Mouse (Mus musculus) intestine, postnatal 0 days (tissue): ENCODE results near the gene Nox4. TPM values are rescaled to one million over a fixed set of nuclear protein-coding genes. Genes with fewer than 3 reads are reported as not detected.
A peak's percentile ranks its signal among the peaks of the same experiment; 100 is the strongest.

ENCODE experiments used
- ATAC-seq: fragments of 200-750 bp; cut with Nextera tagmentation; 2 replicates; pipeline ENCODE4 v1.8.0; 2017; ENCODE audit warnings: mild to moderate bottlenecking, moderate TSS enrichment, moderate library complexity
- H3K27ac ChIP-seq: fragments of 300-500 bp; sonication (generic); 2 replicates; pipeline ENCODE4 v1.5.1; 2014; ENCODE audit warnings: mild to moderate bottlenecking, low read depth, low read length, moderate library complexity
- H3K27me3 ChIP-seq: fragments of 300-500 bp; sonication (generic); replicated peaks from 2 replicates; pipeline ENCODE4 v1.6.1; 2014; ENCODE audit warnings: low read length, mixed read lengths; ENCODE audit not compliant: control insufficient read depth, insufficient read depth
- H3K36me3 ChIP-seq: fragments of 300-500 bp; sonication (generic); 2 replicates; pipeline ENCODE4 v1.6.1; 2014; ENCODE audit warnings: mild to moderate bottlenecking, moderate library complexity; ENCODE audit not compliant: control insufficient read depth, insufficient read depth
- H3K4me1 ChIP-seq: fragments of 300-500 bp; sonication (generic); replicated peaks from 2 replicates; pipeline ENCODE4 v1.6.1; 2014; ENCODE audit warnings: antibody characterized with exemption, low read length, mixed read lengths; ENCODE audit not compliant: control insufficient read depth, insufficient read depth
- H3K4me2 ChIP-seq: fragments of 300-500 bp; sonication (generic); replicated peaks from 2 replicates; pipeline ENCODE4 v1.6.1; 2014; ENCODE audit warnings: low read depth, mild to moderate bottlenecking, moderate library complexity
- H3K4me3 ChIP-seq: fragments of 300-500 bp; sonication (generic); 2 replicates; pipeline ENCODE4 v1.5.1; 2014; ENCODE audit warnings: low read depth, low read length
- H3K9ac ChIP-seq: fragments of 300-500 bp; sonication (generic); 2 replicates; pipeline ENCODE4 v1.6.1; 2014; ENCODE audit warnings: mild to moderate bottlenecking, low read depth, low read length
- H3K9me3 ChIP-seq: fragments of 300-500 bp; sonication (generic); 2 replicates; pipeline ENCODE4 v1.6.1; 2016; ENCODE audit warnings: mixed run types; ENCODE audit not compliant: control insufficient read depth
- CTCF ChIP-seq: sonication (generic); IDR thresholded peaks from 2 replicates; pipeline ENCODE4 v1.5.1; 2016; ENCODE audit warnings: low read depth, mild to moderate bottlenecking, control low read depth, antibody characterized with exemption, moderate library complexity
- WGBS: fragments of 180-500 bp; shearing (Covaris S2); extraction: QIAGEN DNeasy Blood & Tissue Kit; methylation state at CpG from one replicate; pipeline ENCODE4 v1.1.7; 2014; 5-methylcytosine and 5-hydroxymethylcytosine counted together
- polyA plus RNA-seq: library from polyadenylated mRNA; unstranded; fragments of >200 nt; fragmentation: Nextera tagmentation; extraction: Ambion mirVana; gene quantifications from 2 replicates; pipeline ENCODE4 v1.2.1, GENCODE M21; 2015

The Nox4 gene
- polyA plus RNA-seq, 1 experiment from 2014 or later = 28.3 TPM

GRCm38 (mm10) chr7:87367834-87368233 is 121.9 kb downstream of the Nox4 start:
- H3K9ac ChIP-seq = no peak overlapping the region
- H3K9me3 ChIP-seq = no peaks in the 10 kb centered on the region
- H3K4me2 ChIP-seq = no peak overlapping the region
- no peaks in the 10 kb centered on the region for H3K4me1 ChIP-seq
- no peaks in the 10 kb centered on the region for H3K36me3 ChIP-seq
- no peaks in the 10 kb centered on the region for H3K27me3 ChIP-seq
- no peak for TF ChIP-seq CTCF
- no peak overlapping the region for H3K27ac ChIP-seq
- ATAC-seq = no peak
- H3K4me3 ChIP-seq = no peak overlapping the region

DNA sequence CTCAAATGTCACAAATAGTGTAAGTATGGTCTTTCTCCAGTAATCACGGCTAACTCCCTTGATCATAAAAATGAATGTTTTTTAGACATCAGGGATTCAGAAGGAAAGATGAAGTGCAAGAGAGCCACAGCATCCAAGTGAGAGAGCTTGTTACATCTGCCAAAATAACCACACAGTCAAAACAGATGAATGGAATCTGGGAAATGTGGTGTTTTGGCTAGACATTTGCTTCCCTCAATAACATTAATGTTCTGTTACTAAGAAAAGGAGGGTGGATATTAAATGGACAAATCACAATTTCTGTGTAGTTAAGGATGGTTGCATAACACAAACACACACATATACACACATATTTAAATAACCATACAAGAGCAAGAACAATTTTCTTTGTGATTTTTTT is 123.2 kb downstream of the Nox4 start:
- H3K27me3 ChIP-seq = no peaks in the 10 kb centered on the region
- TF ChIP-seq CTCF = no peak
- WGBS = 89% methylated on average over 1 of the region's 1 CpGs

GRCm38 (mm10) chr7:87370789-87371188 is 124.9 kb downstream of the Nox4 start:
- no peaks in the 10 kb centered on the region for H3K4me1 ChIP-seq
- no peak overlapping the region for H3K4me2 ChIP-seq
- no peak overlapping the region for H3K4me3 ChIP-seq
- no peak overlapping the region for H3K27ac ChIP-seq
- no peak overlapping the region for H3K9ac ChIP-seq
- H3K36me3 ChIP-seq = no peaks in the 10 kb centered on the region
- no peak for ATAC-seq
- no peaks in the 10 kb centered on the region for H3K27me3 ChIP-seq
- TF ChIP-seq CTCF = no peak
- H3K9me3 ChIP-seq = no peaks in the 10 kb centered on the region
- 53% methylated on average over 2 of the region's 2 CpGs for WGBS

More for the DNA sequence above, 123.2 kb downstream of the Nox4 start:
- ATAC-seq = no peak
- Histone ChIP-seq H3K27ac (no peak overlapping the region), H3K36me3 (no peaks in the 10 kb centered on the region), H3K9me3 (no peaks in the 10 kb centered on the region), H3K4me1 (no peaks in the 10 kb centered on the region), H3K4me2 (no peak overlapping the region), H3K9ac (no peak overlapping the region), H3K4me3 (no peak overlapping the region)

DNA sequence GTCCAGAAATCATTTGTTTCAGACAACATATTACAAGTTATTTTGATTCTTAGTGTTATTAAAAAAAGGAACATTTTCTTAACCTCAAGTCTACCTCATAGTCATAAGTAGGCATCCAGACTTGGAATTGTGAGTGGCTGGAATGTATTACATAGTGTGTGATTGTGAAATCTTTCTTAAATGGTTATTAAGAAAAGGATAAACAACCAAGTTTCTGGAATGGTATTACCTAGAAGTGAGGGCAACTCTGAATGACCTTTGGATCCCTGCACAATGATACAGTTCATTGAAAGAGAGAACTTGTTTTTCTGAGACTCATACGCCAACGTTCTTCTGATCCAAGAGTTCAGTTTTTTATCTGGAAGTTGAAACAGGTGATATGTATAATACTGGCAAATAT is 125.4 kb downstream of the Nox4 start:
- H3K4me1 ChIP-seq = no peaks in the 10 kb centered on the region
- ATAC-seq = peak; percentile 86
- no peak overlapping the region for H3K27ac ChIP-seq
- H3K27me3 ChIP-seq = no peaks in the 10 kb centered on the region
- WGBS = 58% methylated on average over 2 of the region's 2 CpGs
- no peak for TF ChIP-seq CTCF
- no peak overlapping the region for H3K4me2 ChIP-seq
- no peak overlapping the region for H3K4me3 ChIP-seq
- H3K36me3 ChIP-seq = no peaks in the 10 kb centered on the region
- no peaks in the 10 kb centered on the region for H3K9me3 ChIP-seq
- H3K9ac ChIP-seq = no peak overlapping the region

GRCm38 (mm10) chr7:87374322-87374721 is 128.4 kb downstream of the Nox4 start:
- H3K4me2 ChIP-seq = no peak overlapping the region
- H3K4me1 ChIP-seq = no peaks in the 10 kb centered on the region
- H3K27me3 ChIP-seq = no peaks in the 10 kb centered on the region
- no peak for TF ChIP-seq CTCF
- no peak overlapping the region for H3K4me3 ChIP-seq
- no peak overlapping the region for H3K27ac ChIP-seq
- H3K36me3 ChIP-seq = no peaks in the 10 kb centered on the region
- no peak overlapping the region for H3K9ac ChIP-seq
- ATAC-seq = no peak
- no peaks in the 10 kb centered on the region for H3K9me3 ChIP-seq

DNA sequence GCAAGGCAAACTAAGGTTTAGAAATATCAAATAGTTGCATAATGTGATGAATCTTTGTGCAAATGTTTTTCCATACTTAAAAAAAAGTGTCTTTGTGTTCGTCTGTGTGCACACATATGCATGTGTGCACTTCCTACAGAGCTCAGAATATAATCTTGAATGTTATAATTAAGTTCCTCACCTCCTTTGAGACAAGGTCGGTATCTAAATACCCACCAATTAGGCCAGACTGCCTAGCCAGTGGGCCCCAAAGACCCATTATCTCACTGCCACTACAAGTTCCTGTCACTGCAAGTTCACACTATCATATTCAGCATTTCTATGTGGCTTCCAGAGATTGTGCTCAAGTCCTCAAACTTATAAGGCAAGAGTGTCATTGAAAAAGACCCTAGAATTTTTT is 129.0 kb downstream of the Nox4 start:
- TF ChIP-seq CTCF = no peak
- WGBS = 50% methylated on average over 2 of the region's 2 CpGs
- H3K4me3 ChIP-seq = no peak overlapping the region
- no peak overlapping the region for H3K9ac ChIP-seq
- no peak overlapping the region for H3K4me2 ChIP-seq
- no peaks in the 10 kb centered on the region for H3K36me3 ChIP-seq
- H3K27ac ChIP-seq = no peak overlapping the region
- no peaks in the 10 kb centered on the region for H3K9me3 ChIP-seq
- H3K27me3 ChIP-seq = no peaks in the 10 kb centered on the region
- no peaks in the 10 kb centered on the region for H3K4me1 ChIP-seq
- ATAC-seq = no peak

GRCm38 (mm10) chr7:87397023-87397422 is 151.1 kb downstream of the Nox4 start:
- H3K9me3 ChIP-seq = no peaks in the 10 kb centered on the region
- ATAC-seq = no peak
- 95% methylated on average over 7 of the region's 7 CpGs for WGBS
- no peak overlapping the region for H3K27ac ChIP-seq
- H3K36me3 ChIP-seq = no peaks in the 10 kb centered on the region
- H3K27me3 ChIP-seq = no peaks in the 10 kb centered on the region
- H3K4me2 ChIP-seq = no peak overlapping the region
- H3K4me3 ChIP-seq = no peak overlapping the region
- TF ChIP-seq CTCF = no peak
- no peak overlapping the region for H3K9ac ChIP-seq
- H3K4me1 ChIP-seq = no peaks in the 10 kb centered on the region
